Mouse (Mus musculus) liver, embryonic 12.5 days (tissue): ENCODE results near the gene Ccn6. TPM values are rescaled to one million over a fixed set of nuclear protein-coding genes. Genes with fewer than 3 reads are reported as not detected.
"Not testable (repeated sequence)": the region's sequence is repeated elsewhere in the genome, so short reads cannot be mapped to it uniquely, and the experiment has no call there.

Experiments used
- ATAC-seq: fragments of 200-750 bp; cut with Nextera tagmentation; 2 replicates; pipeline ENCODE4 v1.8.0; 2017; ENCODE audit warnings: moderate number of reproducible peaks, mild to moderate bottlenecking, moderate library complexity
- H3K27ac ChIP-seq: fragments of 300-500 bp; sonication (generic); 2 replicates; pipeline ENCODE4 v1.5.1; 2016; ENCODE audit warnings: mild to moderate bottlenecking
- H3K27me3 ChIP-seq: fragments of 300-500 bp; sonication (generic); replicated peaks from 2 replicates; pipeline ENCODE4 v1.6.1; 2016; ENCODE audit warnings: mild to moderate bottlenecking, moderate library complexity
- H3K36me3 ChIP-seq: fragments of 300-500 bp; sonication (generic); 2 replicates; pipeline ENCODE4 v1.6.1; 2016; ENCODE audit warnings: mild to moderate bottlenecking, moderate library complexity
- H3K4me1 ChIP-seq: fragments of 300-500 bp; sonication (generic); 2 replicates; pipeline ENCODE4 v1.6.1; 2016
- H3K4me2 ChIP-seq: fragments of 300-500 bp; sonication (generic); 2 replicates; pipeline ENCODE4 v1.6.1; 2016; ENCODE audit warnings: mild to moderate bottlenecking, moderate library complexity
- H3K4me3 ChIP-seq: fragments of 300-500 bp; sonication (generic); 2 replicates; pipeline ENCODE4 v1.5.1; 2016; ENCODE audit warnings: mild to moderate bottlenecking, moderate library complexity
- H3K9ac ChIP-seq: fragments of 300-500 bp; sonication (generic); 2 replicates; pipeline ENCODE4 v1.6.1; 2016; ENCODE audit warnings: mild to moderate bottlenecking, moderate library complexity
- H3K9me3 ChIP-seq: fragments of 300-500 bp; sonication (generic); replicated peaks from 2 replicates; pipeline ENCODE4 v1.6.1; 2016; ENCODE audit warnings: mild to moderate bottlenecking, moderate library complexity
- WGBS: fragments of 180-500 bp; shearing (Covaris S2); methylation state at CpG from one replicate; pipeline ENCODE4 v1.1.7; 2016; ENCODE audit not compliant: insufficient replicate concordance; 5-methylcytosine and 5-hydroxymethylcytosine counted together
- polyA plus RNA-seq: library from polyadenylated mRNA; unstranded; fragments of >200 nt; fragmentation: Nextera tagmentation; extraction: Ambion mirVana; gene quantifications from 2 replicates; pipeline ENCODE4 v1.2.1, GENCODE M21; 2016

Ccn6 gene
- polyA plus RNA-seq, result not detected in 2 replicates

- H3K4me3 ChIP-seq, result no peak within 1 kb of the TSS
- no peak for ATAC-seq
- 77% methylated on average over 10 of the region's 10 CpGs for WGBS
- no peak within 1 kb of the TSS for H3K27ac ChIP-seq
- H3K36me3 ChIP-seq, result no peaks in the 10 kb centered on the region
- no peaks in the 10 kb centered on the region for H3K4me1 ChIP-seq
- peaks cover 51% of the 10 kb centered on the region for H3K27me3 ChIP-seq
- no peak within 1 kb of the TSS for H3K4me2 ChIP-seq
- H3K9me3 ChIP-seq, result no peaks in the 10 kb centered on the region
- no peak within 1 kb of the TSS for H3K9ac ChIP-seq
These were observed at the start of gene Ccn6 for GRCm38 (mm10) chr10:39163694-39164093. Ccn6 (minus strand) TSS chr10:39163794.

GRCm38 (mm10) chr10:39210031-39210430 is 46.4 kb upstream of the Ccn6 start:
- Histone ChIP-seq H3K27ac (no peak overlapping the region), H3K27me3 (no peaks in the 10 kb centered on the region), H3K9me3 (no peaks in the 10 kb centered on the region), H3K36me3 (no peaks in the 10 kb centered on the region), H3K4me2 (no peak overlapping the region), H3K9ac (no peak overlapping the region), H3K4me1 (no peaks in the 10 kb centered on the region), H3K4me3 (no peak overlapping the region)
- no peak for ATAC-seq

GRCm38 (mm10) chr10:39209161-39210025 is 45.8 kb upstream of the Ccn6 start:
- no peak overlapping the region for H3K4me2 ChIP-seq
- H3K27me3 ChIP-seq, result no peaks in the 10 kb centered on the region
- H3K9ac ChIP-seq, result no peak overlapping the region
- H3K9me3 ChIP-seq, result no peaks in the 10 kb centered on the region
- no peak overlapping the region for H3K4me3 ChIP-seq
- no peak overlapping the region for H3K27ac ChIP-seq
- H3K4me1 ChIP-seq, result no peaks in the 10 kb centered on the region
- WGBS, result 56% methylated on average over 10 of the region's 10 CpGs
- ATAC-seq, result no peak
- no peaks in the 10 kb centered on the region for H3K36me3 ChIP-seq

GRCm38 (mm10) chr10:39208712-39209111 is 45.1 kb upstream of the Ccn6 start:
- no peaks in the 10 kb centered on the region for H3K36me3 ChIP-seq
- no peaks in the 10 kb centered on the region for H3K4me1 ChIP-seq
- 48% methylated on average over 4 of the region's 4 CpGs for WGBS
- H3K4me3 ChIP-seq, result no peak overlapping the region
- ATAC-seq, result no peak
- no peak overlapping the region for H3K27ac ChIP-seq
- no peaks in the 10 kb centered on the region for H3K27me3 ChIP-seq
- H3K4me2 ChIP-seq, result no peak overlapping the region
- H3K9me3 ChIP-seq, result no peaks in the 10 kb centered on the region
- no peak overlapping the region for H3K9ac ChIP-seq

GRCm38 (mm10) chr10:39207310-39207855 is 43.8 kb upstream of the Ccn6 start:
- no peak for ATAC-seq
- Histone ChIP-seq H3K9ac (no peak overlapping the region), H3K4me3 (no peak overlapping the region), H3K9me3 (no peaks in the 10 kb centered on the region), H3K4me1 (no peaks in the 10 kb centered on the region), H3K4me2 (no peak overlapping the region), H3K27ac (no peak overlapping the region), H3K27me3 (no peaks in the 10 kb centered on the region), H3K36me3 (no peaks in the 10 kb centered on the region)
- 45% methylated on average over 3 of the region's 3 CpGs for WGBS

DNA sequence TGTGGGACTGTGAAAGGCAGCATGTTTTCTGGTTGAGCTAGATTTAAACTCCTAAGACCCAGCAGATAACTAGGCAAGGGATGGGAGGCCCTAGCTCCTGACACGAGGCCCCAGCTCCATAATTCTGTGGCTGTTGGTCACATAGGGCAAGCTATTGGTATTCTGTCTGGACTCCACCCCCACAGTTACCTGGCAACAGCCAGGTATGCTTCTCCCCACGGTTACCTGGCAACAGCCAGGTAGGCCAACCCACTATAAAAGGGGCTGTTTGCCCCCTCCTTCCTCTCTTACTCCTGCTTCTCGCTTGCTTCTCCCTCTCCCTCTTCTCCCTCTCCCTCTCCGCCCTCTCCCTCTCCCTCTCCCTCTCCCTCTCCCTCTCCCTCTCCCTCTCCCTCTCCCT is 38.9 kb upstream of the Ccn6 start:
- H3K36me3 ChIP-seq, result no peaks in the 10 kb centered on the region
- no peak overlapping the region for H3K4me3 ChIP-seq
- H3K27ac ChIP-seq, result no peak overlapping the region
- no peaks in the 10 kb centered on the region for H3K27me3 ChIP-seq
- H3K9me3 ChIP-seq, result no peaks in the 10 kb centered on the region
- H3K4me1 ChIP-seq, result no peaks in the 10 kb centered on the region
- no peak overlapping the region for H3K4me2 ChIP-seq
- no peak overlapping the region for H3K9ac ChIP-seq
- no peak for ATAC-seq
- WGBS, result 60% methylated on average over 4 of the region's 4 CpGs

DNA sequence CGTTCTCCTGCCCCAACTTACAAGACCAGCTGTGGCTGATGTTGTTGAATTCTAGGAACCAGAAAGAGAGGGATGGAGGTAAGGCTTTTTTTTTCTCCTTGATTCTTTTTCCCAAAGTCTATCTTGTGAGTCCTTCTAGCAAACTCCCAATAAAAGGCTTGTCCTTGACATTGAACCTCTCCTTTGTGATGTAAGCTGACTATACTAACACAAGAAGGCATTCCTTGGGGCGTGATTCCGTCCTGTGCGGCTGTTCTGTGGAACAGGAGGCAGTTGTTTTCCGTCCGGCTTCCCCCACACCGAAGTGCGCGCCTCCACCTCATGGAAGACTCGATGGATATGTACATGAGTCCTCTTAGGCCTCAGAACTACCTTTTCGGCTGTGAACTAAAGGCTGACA is 34.6 kb upstream of the Ccn6 start:
- not testable (repeated sequence) for H3K27me3 ChIP-seq, H3K9ac ChIP-seq, H3K9me3 ChIP-seq, H3K4me3 ChIP-seq, H3K27ac ChIP-seq, H3K4me1 ChIP-seq, H3K36me3 ChIP-seq, ATAC-seq, H3K4me2 ChIP-seq
- 76% methylated on average over 11 of the region's 11 CpGs for WGBS

- Histone ChIP-seq H3K9ac (no peak overlapping the region), H3K36me3 (no peaks in the 10 kb centered on the region), H3K4me2 (no peak overlapping the region), H3K27ac (no peak overlapping the region), H3K4me3 (no peak overlapping the region), H3K4me1 (no peaks in the 10 kb centered on the region), H3K9me3 (no peaks in the 10 kb centered on the region), H3K27me3 (no peaks in the 10 kb centered on the region)
- no peak for ATAC-seq
- 30% methylated on average over 3 of the region's 3 CpGs for WGBS
These were observed 29.1 kb upstream of the Ccn6 start for GRCm38 (mm10) chr10:39192673-39193072.

GRCm38 (mm10) chr10:39185545-39185906 is 21.9 kb upstream of the Ccn6 start:
- Histone ChIP-seq H3K9ac (no peak overlapping the region), H3K27me3 (no peaks in the 10 kb centered on the region), H3K9me3 (no peaks in the 10 kb centered on the region), H3K4me2 (no peak overlapping the region), H3K4me3 (no peak overlapping the region), H3K27ac (no peak overlapping the region), H3K4me1 (no peaks in the 10 kb centered on the region), H3K36me3 (no peaks in the 10 kb centered on the region)
- WGBS, result 70% methylated on average over 4 of the region's 4 CpGs
- no peak for ATAC-seq

GRCm38 (mm10) chr10:39184864-39185544 is 21.4 kb upstream of the Ccn6 start:
- Histone ChIP-seq H3K9ac (no peak overlapping the region), H3K4me1 (no peaks in the 10 kb centered on the region), H3K4me3 (no peak overlapping the region), H3K4me2 (no peak overlapping the region), H3K9me3 (no peaks in the 10 kb centered on the region), H3K27me3 (no peaks in the 10 kb centered on the region), H3K27ac (no peak overlapping the region), H3K36me3 (no peaks in the 10 kb centered on the region)
- ATAC-seq, result no peak
- WGBS, result 77% methylated on average over 8 of the region's 8 CpGs

DNA sequence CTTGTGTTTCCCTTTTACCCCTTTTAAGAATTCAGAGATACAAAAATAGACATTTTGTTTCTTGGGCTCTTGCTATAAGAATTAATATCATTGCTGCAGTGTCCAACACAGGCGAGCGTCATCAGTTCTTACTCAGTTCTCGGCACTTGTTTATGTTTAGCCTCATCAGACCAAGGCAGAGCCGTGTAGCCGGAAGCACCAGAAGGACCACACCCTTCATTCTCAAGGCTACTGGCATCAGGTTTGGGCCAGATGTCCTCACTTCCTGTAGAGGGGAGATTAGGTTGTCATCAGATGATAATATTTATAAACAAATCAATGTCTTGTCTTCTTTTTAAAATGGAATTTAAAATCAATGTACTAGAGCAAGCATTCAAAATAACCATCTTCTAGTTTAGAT is 13.4 kb upstream of the Ccn6 start:
- Histone ChIP-seq H3K4me3 (no peak overlapping the region), H3K4me2 (no peak overlapping the region), H3K9me3 (no peaks in the 10 kb centered on the region; the same call in 1 of the 2 replicates), H3K4me1 (peaks cover 7% of the 10 kb centered on the region), H3K9ac (no peak overlapping the region), H3K27me3 (0 out of 2 replicates have a peak, but pooled peaks cover 10% of the 10 kb centered on the region), H3K36me3 (no peaks in the 10 kb centered on the region), H3K27ac (no peak overlapping the region)
- ATAC-seq, result no peak
- WGBS, result 46% methylated on average over 5 of the region's 5 CpGs

- no peaks in the 10 kb centered on the region for H3K36me3 ChIP-seq
- no peak overlapping the region for H3K27ac ChIP-seq
- peaks cover 21% of the 10 kb centered on the region; the same call in 1 of the 2 replicates for H3K27me3 ChIP-seq
- peak overlapping the region; percentile 34 for H3K4me2 ChIP-seq
- no peak for ATAC-seq
- no peaks in the 10 kb centered on the region; the same call in 1 of the 2 replicates for H3K9me3 ChIP-seq
- no peak overlapping the region for H3K4me3 ChIP-seq
- H3K4me1 ChIP-seq, result peaks cover 22% of the 10 kb centered on the region
- WGBS, result 32% methylated on average over 13 of the region's 13 CpGs
- H3K9ac ChIP-seq, result no peak overlapping the region
These were observed 9.5 kb upstream of the Ccn6 start for GRCm38 (mm10) chr10:39173077-39173476.
